Mouse (Mus musculus) embryo, embryonic 11.5 days (tissue): ENCODE data around the gene Clec16a.

Experiments
- DNase-seq: peaks from one replicate; pipeline ENCODE4 v3.0.0-alpha.2; 2012; ENCODE audit warnings: low read depth, low spot score

Gene Clec16a

DNA sequence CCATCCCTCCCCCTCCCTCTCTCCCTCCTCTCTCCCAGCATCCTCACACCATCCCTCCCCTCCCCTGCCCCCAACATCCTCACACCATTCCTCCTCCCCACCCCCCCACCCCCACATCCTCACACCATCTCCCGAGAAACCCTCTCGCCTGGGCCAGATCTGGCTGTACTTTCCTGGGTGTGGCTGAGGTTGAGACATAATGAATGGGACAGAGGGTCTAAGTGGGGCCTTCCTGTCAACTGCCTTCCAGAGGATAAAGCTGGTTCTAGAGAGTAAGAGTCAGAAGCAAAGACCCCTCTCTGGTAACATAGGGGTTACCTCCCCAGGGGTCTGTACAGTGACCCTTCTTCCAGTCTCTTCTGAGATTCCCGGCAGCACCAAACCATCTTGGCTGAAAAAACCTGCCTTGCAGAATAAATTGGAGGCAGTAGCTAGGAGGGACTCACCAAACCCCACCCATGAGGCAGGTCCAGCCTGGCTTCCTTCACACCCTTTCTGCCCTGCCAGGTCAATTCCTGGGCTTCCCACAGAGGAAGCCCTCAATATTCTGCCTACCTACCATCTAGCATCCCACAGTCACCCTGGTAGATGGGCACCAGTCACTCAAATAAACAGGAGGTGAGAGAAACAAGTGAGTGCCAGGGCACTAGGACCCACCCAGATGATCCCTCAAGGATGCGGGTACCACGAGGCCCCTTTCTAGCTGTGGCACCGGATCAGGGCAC, 218.6 kb downstream of the Clec16a start:
- no peak for DNase-seq

DNA sequence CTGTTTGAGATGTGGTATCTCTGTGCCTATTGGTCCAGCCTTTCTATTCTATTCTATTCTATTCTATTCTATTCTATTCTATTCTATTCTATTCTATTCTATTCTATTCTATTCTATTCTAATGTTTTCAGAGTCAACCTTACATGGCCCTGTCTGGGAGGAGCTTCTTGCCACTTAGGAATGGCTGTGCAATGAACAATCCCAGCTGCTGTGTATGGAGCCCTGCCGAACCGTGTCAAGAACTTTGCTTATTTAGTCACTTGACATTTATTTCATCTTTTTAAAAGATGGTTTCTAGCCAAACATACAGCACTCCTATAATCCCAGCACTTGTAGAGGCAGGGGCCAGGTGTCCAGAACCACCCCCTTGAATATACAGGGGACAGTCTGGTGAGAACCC, 219.2 kb downstream of the Clec16a start:
- no peak for DNase-seq

DNA sequence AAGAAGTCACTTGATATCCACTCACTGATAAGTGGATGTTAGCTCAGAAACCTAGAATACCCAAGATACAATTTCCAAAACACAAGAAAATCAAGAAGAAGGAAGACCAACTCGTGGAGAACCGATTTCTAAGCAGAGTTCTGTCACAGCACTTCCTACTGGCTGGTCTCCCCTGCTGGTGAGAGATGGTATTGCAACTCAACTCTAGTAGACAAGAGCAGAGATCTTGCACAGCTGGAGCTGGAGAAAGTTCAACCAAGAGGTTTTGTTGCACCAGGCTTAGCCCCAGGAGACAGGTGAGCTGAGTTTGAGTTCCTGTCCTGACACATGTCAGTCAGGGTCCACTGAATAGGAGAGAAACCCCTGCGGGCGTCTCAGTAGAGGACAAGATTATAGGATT, 222.0 kb downstream of the Clec16a start:
- peak; percentile 35 for DNase-seq

DNA sequence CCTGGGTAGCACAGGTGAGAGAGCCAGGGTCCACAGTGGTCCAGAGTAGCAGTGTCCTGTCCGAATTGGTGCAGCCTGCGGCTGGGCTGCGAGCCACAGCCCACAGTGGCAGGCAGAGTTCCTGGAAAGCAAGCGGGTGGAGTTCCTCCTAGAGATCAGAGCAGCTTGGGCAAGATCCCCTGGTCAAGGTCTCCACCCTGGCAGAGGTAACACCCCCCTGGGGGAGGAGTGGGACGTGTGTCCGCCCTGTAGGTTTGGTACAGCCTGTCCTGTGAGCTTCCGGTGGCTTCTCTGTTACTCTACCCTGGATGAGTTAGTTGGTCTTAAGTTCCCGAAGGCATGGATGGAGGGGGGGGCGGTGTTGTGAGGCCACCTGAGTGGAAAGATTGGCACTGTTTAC, 223.7 kb downstream of the Clec16a start:
- no peak for DNase-seq

DNA sequence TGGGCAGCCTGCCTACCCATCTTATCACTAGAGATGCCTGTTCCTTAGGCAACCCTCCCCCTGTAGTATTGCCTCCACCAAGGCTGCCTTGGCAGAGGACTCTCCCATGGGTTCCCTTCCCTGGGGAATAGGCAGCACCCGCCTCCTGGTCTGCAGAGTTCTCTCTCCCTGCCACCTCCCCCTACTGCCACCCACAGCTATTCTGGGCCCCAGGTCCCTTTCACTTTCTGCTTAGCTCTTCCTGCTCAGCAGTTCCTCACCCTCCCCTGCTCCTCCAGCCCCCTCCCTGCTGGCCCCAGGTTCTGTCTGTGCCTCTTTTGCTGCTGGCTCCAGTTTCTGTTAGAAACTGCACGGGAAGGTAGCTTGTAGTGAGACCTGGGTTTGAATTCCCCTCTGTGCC, 224.5 kb downstream of the Clec16a start:
- no peak for DNase-seq

DNA sequence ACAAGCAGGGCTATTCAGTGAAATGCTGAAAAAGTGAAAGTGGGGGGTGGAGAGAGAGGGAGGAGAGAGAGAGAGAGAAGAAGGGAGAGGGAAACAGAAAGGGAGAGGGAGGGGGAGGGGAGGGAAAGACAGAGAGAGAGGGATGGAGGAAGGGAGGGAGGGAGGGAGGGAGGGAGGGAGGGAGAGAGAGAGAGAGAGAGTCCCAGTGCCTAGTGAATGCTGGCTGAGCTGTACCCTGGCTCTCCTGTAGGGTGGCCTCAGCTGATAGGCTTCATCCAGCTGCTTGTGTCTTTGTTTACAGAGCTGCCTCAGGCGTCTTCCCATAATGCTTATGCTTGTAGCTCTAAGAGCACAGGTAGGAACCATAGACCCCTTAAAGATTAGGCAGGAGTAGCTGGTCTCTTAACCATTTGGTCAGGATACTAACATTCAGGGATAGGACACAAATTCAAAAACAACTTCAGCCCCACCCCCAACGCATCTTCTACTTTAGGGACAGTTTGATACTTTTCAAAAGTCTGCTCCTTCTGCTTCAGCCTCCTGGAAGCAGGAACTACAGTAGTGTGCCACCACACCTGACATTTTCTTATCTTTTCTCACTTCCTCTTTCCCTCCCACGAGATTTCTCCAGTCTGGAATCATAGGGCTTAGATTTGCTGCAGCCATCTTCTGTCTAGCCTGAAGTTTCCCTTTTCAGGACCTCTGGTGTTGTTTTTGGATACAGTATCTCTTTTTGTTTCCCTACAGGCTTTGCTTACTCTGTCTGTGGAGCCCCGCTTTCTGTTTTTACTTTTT, 225.6 kb downstream of the Clec16a start:
- no peak for DNase-seq

DNA sequence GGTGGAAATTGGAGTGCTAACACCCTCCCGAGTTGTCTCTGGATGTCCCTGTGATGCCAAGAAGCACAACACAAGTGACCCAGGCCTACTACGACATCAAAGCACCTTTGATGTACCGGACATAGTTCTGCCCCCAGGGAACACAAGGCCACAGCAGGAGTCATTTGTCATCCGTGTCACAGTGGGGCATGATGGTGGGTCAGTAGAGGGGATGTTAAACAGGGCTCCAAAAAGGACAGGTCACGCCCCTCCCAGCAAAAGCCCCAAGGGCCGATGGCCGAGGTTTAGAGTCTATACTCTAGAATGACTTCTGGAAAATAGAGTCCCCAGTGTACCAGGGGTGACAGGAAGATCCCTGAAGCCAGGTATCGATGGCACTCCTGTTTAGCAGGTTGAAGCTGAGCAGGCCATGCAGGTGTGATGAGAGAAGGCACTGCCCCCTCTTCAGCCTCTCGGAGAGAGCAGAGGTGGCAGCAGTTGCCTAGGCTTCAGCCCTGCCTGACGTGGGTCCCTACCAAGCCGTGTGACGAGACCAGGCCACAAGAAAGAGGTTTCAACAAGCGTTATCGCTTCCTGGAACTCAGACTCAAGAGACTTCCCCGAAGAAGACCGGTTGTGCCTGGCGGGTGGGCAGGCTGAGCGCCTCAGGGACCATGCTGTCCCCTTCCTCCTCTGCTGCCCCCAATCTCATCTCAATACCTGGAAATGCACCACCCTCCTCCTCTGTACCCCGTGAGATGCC, 226.8 kb downstream of the Clec16a start:
- no peak for DNase-seq

DNA sequence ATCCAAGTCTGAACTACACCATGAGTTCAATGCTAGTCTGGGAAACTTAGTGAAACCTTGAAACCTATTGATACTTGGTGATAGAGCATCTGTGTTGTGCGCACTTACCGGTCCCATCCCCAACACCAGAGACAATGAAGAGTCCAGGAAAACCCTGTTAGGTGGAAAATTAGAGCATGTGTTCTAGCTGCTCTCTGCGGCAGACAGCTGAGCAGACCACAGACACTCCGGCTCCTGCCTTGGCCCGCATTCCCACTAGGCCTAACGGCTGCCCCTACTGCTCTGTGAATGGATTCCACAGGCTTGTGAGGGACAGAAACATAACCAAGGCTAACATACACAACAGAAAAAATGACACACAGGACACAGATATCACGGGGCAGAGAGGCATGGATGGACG, 228.4 kb downstream of the Clec16a start:
- no peak for DNase-seq

DNA sequence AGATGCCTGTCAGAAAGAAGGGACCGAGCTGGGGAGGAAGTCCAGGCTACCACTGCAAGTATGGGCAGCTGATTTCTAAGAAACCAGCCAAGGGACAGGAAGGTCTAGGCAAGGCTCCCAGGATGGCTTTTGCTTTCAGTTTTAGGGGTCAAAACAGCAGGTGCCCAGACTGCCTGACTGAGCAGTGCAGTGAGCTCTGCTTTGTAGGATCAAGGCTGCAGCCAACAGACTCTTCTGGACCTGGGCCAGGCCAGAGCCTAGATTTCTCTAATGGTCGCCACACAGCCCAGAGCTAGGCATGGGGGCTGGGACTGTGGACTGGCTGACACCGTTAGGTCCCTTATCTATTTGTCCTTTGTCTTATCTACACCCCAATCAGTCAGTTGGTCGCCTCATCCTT, 229.6 kb downstream of the Clec16a start:
- DNase-seq, result no peak

DNA sequence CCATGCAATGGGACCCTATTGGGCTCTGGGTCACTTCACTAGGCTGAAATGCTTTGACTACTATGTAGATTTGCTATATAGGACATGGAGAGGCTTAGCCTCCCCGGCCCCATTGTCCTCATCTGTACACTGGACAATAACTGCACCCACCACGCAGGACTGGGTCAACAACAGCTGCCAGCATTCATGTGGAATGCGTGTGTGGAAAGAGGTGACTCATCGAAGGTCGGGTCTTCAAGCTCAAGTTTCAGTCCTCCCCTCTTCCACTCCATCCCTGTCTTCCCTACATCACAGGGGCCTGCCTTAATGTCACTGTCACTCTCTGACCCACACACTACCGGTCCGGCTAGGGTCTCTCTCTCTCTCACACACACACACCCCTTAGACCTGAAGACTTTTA, 231.2 kb downstream of the Clec16a start:
- no peak for DNase-seq

DNA sequence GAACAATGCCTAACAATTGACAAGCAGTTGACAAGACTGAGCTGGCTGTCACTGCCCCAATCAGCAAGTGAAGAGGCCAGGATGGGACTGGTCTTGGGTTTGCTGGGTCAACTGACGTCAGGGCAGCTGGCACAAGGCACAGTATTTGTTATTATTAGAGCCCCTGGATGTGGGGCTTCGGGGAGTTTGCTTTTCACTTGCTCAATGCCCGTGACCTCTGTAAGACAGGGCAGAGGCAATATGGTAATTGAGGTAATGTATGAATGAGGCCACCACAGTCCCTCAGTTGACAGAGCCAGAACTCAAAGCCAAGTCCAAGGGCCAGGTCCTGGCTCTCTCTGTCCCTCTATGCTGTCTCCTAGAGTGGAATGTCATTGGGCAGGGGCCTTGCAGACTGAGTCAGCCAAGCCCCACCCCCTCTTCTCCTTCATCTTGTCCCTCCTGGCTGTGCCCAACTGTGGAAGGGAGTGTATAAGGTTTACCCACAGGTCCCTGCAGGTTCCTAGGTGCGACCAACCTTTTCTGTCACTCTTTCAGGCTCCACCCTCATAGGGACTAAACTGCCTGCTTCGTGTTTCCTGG, 232.5 kb downstream of the Clec16a start:
- no peak for DNase-seq

DNA sequence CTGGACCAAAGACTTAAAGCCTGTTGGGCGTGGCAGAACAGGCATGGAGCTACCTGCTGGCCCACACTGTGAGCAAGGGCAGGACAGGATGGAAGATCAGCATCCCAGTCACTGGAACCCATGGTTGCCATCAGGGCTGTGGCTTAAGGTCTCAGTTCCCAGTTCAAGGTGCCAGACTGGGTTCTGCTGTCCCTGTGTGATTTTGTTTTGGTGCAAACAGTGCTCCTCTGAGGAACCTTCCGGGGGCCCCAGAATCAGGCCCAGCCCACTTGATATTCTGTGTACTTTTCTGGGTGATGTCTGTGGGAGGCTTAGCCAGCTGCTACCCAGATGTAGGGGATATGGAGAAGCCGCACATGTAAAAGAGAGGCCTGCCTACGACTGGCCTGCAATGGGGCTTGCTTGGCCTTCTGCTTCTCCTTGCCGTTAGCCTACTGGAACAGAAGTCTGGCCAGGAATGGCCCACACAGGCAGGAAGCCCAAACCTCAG, 235.5 kb downstream of the Clec16a start:
- DNase-seq, result no peak

DNA sequence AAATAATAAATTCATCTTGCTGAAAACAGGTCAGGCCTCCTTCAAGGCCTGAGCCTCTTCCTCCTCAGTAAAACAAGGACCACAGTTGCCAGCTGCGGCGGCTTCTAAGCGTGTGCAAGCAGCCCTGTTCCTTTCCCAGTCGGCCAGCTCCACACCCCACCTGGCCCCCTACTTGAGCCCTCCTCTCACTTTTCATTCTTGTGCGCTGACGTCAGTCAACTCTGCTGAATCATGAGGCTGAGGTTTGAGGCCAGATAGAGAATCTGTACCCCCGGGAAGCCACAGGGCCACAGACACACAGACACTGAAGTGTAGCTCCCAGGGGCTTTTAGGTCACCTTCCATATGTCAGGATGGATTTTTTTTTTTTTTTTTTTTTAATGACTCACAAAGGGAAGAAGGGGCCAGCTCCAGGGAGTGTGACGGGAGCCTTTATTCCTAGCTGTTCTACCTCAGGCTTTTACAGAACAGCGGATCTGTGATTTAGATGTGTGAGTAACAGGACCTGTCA, 236.8 kb downstream of the Clec16a start:
- DNase-seq, result peak; percentile 24

DNA sequence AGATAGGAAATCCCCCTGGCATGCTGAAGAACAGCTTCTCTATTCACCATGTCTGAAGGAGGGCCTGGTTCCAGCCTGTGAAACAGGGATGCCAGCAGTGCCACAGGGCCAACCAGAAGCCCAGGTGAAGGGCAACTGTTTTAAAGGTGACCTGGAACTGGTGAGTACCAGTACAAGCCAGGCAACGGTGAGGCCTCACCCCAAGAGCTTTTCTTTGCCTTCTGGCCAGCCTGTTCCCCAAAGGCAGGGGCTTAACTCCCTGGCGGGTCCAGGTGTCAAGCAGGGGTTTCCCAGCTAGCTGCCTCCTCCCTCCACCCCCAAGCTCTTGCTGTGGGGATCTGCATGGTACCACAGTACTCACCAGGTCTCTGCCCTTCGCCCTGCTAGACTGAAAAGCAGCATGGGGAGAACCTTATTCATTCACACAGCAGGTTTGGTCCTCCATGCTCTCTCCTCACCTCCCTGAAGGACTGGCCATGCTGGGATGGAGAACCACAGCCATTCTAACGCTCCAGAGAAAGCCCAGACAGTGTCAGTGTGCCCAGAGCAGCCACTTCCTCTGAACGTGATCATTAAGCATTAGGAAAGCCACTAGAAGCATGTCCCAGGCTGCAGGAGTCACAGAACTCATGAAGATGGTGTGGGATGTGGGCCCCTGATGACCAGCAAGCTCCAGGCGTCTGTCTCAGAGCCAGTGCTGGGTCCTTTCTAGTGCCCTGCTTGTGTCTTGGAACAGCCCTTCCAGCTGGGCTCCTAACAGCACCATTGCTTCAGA, 237.4 kb downstream of the Clec16a start:
- DNase-seq, result no peak

DNA sequence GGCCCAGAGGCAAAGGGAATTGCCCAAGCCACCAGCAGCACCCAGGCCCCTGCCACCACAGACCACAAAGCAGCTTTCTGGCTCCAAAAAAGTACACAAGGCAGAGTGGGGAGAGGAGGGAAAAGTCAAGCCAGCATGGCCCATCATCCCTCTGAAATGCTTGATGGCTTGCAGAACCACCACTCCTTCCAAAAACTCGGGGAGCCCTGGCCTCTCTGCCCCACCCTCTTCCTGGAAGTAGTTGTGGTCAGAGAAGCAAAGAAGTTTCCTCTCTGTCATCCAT, 238.0 kb downstream of the Clec16a start:
- DNase-seq, result no peak

DNA sequence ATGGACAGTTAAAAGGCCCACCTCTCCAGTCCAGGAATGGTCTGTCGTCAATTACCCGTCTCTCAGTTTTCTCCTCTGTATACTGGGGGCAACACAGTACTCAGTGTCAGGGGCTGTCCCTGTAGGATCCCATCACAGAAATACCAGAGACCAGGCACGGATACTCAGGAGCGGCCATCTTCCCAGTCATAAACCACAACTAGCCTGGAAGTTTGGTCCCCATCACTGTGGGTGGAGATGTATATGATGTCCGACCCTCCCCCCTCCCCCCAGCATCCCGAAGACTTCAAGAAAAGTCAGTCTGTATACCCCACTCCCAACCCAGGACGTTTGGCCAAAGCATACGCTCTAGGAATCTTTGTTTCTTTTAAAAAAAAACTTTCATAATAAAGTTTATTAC, 238.3 kb downstream of the Clec16a start:
- DNase-seq, result no peak

DNA sequence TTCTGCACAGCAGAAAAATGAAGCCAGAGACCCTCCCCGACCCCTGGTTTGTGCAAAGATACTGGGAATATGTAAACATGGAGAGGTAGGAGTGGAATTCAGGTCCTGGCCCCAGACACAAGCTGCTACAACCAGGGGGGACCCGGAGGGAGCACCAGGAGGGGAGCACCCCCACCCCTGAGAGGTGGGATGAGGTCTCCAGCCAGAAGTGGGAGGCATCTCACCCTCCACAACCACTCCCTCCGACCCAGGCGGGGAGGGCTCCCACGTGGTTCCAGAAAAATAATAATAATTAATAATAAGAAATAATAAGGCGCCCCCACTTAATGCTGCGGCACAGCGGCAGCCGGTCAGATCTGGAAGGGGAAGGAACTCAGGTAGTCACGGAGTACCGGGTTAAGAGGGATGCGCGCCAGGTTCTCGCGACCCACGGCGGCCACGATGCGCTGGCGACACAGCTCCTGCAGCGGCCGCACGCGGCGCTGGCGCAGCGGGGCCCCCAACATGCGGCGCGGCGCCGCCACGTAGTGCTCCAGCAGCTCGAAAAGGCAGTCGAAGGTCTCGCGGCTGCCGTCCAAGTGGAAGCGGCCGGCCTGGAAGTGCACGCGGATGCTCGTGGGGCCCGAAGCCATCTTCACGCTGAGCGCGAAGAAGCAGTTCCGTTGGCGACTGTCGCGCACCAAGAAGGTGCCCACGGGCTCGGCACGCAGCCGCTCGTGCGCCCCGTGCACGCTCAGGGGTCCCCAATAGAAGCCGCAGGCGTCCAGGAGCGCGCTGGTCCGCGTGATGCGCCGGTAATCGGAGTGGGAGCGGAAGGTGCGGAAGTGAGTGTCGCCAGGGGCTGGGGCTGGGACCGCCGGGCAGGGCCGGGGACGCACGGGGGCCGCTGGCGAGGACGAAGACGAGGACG, 239.0 kb downstream of the Clec16a start:
- DNase-seq, result peak; percentile 20

DNA sequence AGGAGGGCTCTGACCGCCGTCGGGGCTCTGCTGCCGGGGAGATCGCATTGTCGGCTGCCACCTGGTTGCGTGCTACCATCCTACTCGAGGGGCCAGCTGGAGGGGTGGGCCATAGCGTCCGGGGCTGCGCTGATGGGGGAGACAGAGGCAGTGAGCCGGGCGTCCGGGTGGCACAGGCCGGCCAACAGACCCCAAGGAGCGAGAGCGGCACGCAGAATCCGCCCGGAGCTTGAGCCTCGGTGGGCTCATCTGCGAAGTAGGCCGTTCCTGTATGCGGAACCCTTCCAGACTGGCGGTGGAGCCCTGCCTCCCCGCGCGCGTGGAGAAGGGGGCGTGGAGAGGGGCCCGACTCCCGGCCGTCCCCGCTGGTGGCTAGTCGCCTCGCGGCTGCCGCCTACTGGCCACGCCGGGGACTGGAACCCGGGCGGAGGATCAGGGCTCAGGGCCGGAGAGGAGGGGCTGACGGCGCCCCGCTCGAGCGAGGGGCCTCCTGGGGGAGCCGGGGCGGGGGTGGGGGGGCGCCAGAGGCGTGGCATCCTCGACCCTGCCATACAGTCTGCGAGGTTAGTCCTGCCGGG, 239.7 kb downstream of the Clec16a start:
- peak; percentile 86 for DNase-seq

DNA sequence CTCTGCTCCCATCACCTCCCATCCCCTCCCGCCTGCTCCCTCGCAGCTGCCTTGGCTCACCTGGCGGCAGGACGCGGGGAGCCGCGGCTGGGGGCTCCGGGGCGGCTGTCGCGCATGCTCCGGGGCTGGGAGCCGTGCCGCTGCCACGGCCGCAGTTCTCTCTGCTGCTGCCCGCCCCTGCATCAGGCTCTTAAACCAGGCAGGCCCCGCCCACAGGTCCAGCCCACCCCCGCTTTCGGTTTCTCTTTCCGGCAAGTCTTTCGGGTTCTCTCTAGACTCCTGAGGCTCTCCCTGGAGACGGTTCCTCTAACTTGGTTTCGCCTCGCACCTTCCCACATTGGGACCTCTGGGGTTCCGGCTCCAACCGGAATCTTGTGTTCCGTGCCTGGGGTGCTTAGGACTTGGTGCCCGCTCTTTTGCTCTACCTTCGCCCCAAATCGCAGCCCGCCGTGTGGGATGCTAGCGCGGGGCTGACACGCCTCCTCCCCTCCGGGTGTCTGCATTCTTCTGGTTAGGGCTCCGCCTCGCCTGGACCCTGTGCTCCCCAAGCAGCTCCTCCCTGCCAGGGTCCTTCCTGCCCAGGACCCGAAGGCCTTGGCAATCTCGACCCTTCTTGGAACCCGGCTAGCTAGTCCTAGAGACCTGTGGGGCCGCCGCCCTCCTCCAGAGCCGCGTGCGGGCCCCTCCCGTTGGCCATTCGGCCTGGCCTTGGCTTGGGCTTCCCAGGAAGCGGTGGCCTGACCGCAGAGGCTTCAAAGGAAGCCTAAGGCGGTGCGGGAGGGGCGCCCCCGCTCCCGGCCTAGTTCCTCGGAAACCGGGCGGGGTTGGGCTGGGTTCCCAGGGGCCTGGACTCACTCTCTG, 240.5 kb downstream of the Clec16a start, which contains the start of gene Socs1:
Gene Socs1, minus strand, starts transcription at position 166 of the 861 bp plus-strand sequence.
- DNase-seq, result peak; percentile 85
